Mouse (Mus musculus) liver, adult 2 months (tissue): Measurements from ENCODE around the gene Nadsyn1. TPM values are rescaled to one million over a fixed set of nuclear protein-coding genes. Genes with fewer than 3 reads are reported as not detected.

Experiments
- DNase-seq: peaks from one replicate; pipeline ENCODE4 v3.0.0-alpha.2; 2011; ENCODE audit warnings: low read depth, low spot score; ENCODE audit errors: extremely low read depth
- H3K27ac ChIP-seq: fragments of 200-500 bp; replicated peaks from 2 replicates; pipeline ENCODE4 v1.5.1; 2012; ENCODE audit warnings: low read depth, mild to moderate bottlenecking, control low read depth, inconsistent platforms, low read length; ENCODE audit not compliant: insufficient read depth
- H3K27me3 ChIP-seq: fragments of 200-500 bp; 2 replicates; pipeline ENCODE4 v1.6.1; 2012; ENCODE audit warnings: mild to moderate bottlenecking, moderate library complexity, low read length, inconsistent platforms; ENCODE audit not compliant: control insufficient read depth, insufficient read depth
- H3K36me3 ChIP-seq: fragments of 200-500 bp; 2 replicates; pipeline ENCODE4 v1.6.1; 2012; ENCODE audit warnings: low read length, inconsistent platforms; ENCODE audit not compliant: control insufficient read depth, insufficient read depth
- H3K4me1 ChIP-seq: fragments of 200-500 bp; 2 replicates; pipeline ENCODE4 v1.6.1; 2011; ENCODE audit warnings: low read length; ENCODE audit not compliant: control insufficient read depth, insufficient read depth
- H3K4me3 ChIP-seq: fragments of 200-500 bp; 2 replicates; pipeline ENCODE4 v1.5.1; 2011; ENCODE audit warnings: low read depth, mild to moderate bottlenecking, control low read depth, low read length, moderate library complexity; ENCODE audit not compliant: insufficient read depth
- H3K79me2 ChIP-seq: fragments of 200-500 bp; 2 replicates; pipeline ENCODE4 v1.6.1; 2012; ENCODE audit warnings: inconsistent platforms, mild to moderate bottlenecking, low read length, moderate library complexity; ENCODE audit not compliant: control insufficient read depth, insufficient read depth
- H3K9ac ChIP-seq: fragments of 200-500 bp; 2 replicates; pipeline ENCODE4 v1.6.1; 2012; ENCODE audit warnings: low read depth, mild to moderate bottlenecking, control low read depth, inconsistent platforms, low read length
- CTCF ChIP-seq: fragments of 200-500 bp; IDR thresholded peaks from 2 replicates; pipeline ENCODE4 v1.5.1; 2011; ENCODE audit warnings: low read depth, low read length, control low read depth
- POLR2A ChIP-seq: fragments of 200-500 bp; IDR thresholded peaks from 2 replicates; pipeline ENCODE4 v1.6.1; 2011; ENCODE audit warnings: low read length, control low read depth; ENCODE audit not compliant: insufficient read depth; ENCODE audit errors: extremely low read depth
- WGBS: fragments of 180-500 bp; shearing (Covaris S2); methylation state at CpG from one replicate; pipeline ENCODE4 v1.1.7; 2018; 5-methylcytosine and 5-hydroxymethylcytosine counted together
- polyA plus RNA-seq: library from polyadenylated mRNA; depleted of rRNA; stranded (reverse); fragments of >200 nt; gene quantifications from 2 replicates; pipeline ENCODE4 v1.2.3, GENCODE M21; 2012
- total RNA-seq: library from RNA; depleted of rRNA; stranded (reverse); fragments of >200 nt; gene quantifications from 2 replicates; pipeline ENCODE4 v1.2.3, GENCODE M21; 2014

The Nadsyn1 gene
- total and polyA plus RNA-seq, 2 experiments: 22.5 to 25.7 TPM

GRCm38 (mm10) chr7:143841301-143841700 is 18.7 kb upstream of the Nadsyn1 start:
- Histone ChIP-seq H3K36me3 (peaks cover 59% of the 10 kb centered on the region), H3K4me3 (no peak overlapping the region), H3K27ac (no peak overlapping the region), H3K9ac (no peak overlapping the region), H3K79me2 (no peaks in the 10 kb centered on the region), H3K27me3 (no peaks in the 10 kb centered on the region), H3K4me1 (no peaks in the 10 kb centered on the region)
- no peak for TF ChIP-seq CTCF
- TF ChIP-seq POLR2A: no peak
- no peak for DNase-seq
- 97% methylated on average over 8 of the region's 8 CpGs for WGBS

DNA sequence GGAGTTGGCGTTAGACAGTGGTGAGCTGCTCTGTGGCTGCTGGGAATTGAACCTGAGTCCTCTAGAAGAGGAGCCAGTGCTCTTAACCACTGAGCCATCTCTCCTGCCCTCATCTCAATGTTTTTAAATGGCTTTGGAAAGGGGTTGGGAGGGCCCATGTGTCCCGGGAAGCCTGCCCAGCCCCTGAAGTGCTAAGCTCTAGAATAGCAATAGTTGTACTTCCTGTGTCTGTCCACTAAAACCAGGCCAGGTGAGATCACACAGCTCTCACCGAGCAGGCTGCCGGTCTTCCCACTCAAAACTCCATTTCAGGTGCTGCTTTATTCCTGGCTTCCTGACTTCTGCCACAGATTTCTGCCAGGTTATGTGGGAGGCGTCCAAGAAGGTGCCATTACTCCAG is 17.5 kb upstream of the Nadsyn1 start:
- 95% methylated on average over 5 of the region's 5 CpGs for WGBS
- H3K4me3 ChIP-seq: no peak overlapping the region
- TF ChIP-seq CTCF: no peak
- no peak for DNase-seq
- H3K4me1 ChIP-seq: peaks cover 4% of the 10 kb centered on the region
- peaks cover 54% of the 10 kb centered on the region for H3K36me3 ChIP-seq
- H3K27ac ChIP-seq: no peak overlapping the region
- no peaks in the 10 kb centered on the region for H3K27me3 ChIP-seq
- H3K79me2 ChIP-seq: no peaks in the 10 kb centered on the region
- H3K9ac ChIP-seq: no peak overlapping the region

GRCm38 (mm10) chr7:143837705-143838358 is 15.2 kb upstream of the Nadsyn1 start:
- no peak overlapping the region for H3K27ac ChIP-seq
- H3K4me3 ChIP-seq: no peak overlapping the region
- H3K4me1 ChIP-seq: peaks cover 23% of the 10 kb centered on the region
- TF ChIP-seq CTCF (no peak), POLR2A (no peak)
- WGBS: 83% methylated on average over 3 of the region's 3 CpGs
- 0 out of 2 replicates have a peak, but pooled peaks cover 3% of the 10 kb centered on the region for H3K79me2 ChIP-seq
- H3K9ac ChIP-seq: no peak overlapping the region
- H3K27me3 ChIP-seq: no peaks in the 10 kb centered on the region
- DNase-seq: no peak
- H3K36me3 ChIP-seq: peaks cover 34% of the 10 kb centered on the region

DNA sequence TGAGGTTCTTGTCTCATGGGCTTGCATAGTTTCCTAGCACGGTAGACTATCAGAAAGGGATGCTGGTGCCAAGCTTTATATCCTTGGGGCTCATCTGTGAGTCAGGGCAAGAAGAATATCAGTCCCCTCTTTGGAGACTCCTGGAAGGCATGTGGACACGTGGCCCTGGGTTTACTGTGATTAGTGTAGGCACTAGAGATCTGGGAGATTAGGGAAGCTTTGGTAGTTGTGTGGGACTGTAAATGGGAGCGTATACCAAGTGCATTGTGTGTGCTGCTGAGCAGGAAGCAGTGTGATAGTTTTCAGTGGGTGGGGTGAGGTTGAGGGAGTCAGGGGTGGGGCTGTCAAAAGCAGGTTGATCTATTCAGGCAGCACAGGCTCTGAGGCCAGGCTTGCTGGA is 12.3 kb upstream of the Nadsyn1 start:
- Histone ChIP-seq H3K27me3 (no peaks in the 10 kb centered on the region), H3K79me2 (peaks cover 7% of the 10 kb centered on the region; the same call in 1 of the 2 replicates), H3K27ac (no peak overlapping the region), H3K4me3 (no peak overlapping the region), H3K9ac (no peak overlapping the region), H3K36me3 (peaks cover 19% of the 10 kb centered on the region), H3K4me1 (peaks cover 35% of the 10 kb centered on the region)
- DNase-seq: no peak
- 67% methylated on average over 3 of the region's 3 CpGs for WGBS
- no peak for TF ChIP-seq CTCF
- TF ChIP-seq POLR2A: no peak

DNA sequence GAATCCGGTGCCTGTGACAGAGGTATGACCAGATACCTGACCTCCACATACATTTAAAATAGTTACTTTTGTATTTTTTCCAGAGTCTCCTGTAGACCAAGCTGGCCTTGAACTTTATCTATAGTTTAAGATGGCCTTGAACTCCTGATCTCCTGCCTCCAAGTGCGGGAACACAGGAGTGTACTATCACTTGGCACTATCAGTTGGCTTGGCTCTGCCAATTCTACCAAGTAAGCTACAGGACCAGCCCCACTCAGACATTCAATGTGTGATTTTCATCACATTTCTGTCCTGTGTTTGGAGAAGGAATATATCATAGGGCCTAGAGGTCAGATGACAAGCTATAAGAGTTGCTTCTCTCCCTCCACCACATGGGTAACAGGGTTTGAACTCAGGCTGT is 11.7 kb upstream of the Nadsyn1 start:
- Histone ChIP-seq H3K36me3 (peaks cover 17% of the 10 kb centered on the region), H3K27me3 (no peaks in the 10 kb centered on the region), H3K79me2 (peaks cover 7% of the 10 kb centered on the region; the same call in 1 of the 2 replicates), H3K27ac (peak overlapping the region; percentile 83), H3K4me3 (no peak overlapping the region), H3K9ac (no peak overlapping the region), H3K4me1 (peaks cover 35% of the 10 kb centered on the region)
- 47% methylated on average over 2 of the region's 2 CpGs for WGBS
- TF ChIP-seq POLR2A: no peak
- TF ChIP-seq CTCF: no peak
- DNase-seq: peak; percentile 62

- TF ChIP-seq CTCF: no peak
- TF ChIP-seq POLR2A: no peak
- DNase-seq: peak; percentile 91
- H3K79me2 ChIP-seq: peaks cover 7% of the 10 kb centered on the region; the same call in 1 of the 2 replicates
- H3K27ac ChIP-seq: peak overlapping the region; percentile 83
- peaks cover 17% of the 10 kb centered on the region for H3K36me3 ChIP-seq
- WGBS: 23% methylated on average over 6 of the region's 6 CpGs
- no peaks in the 10 kb centered on the region for H3K27me3 ChIP-seq
- H3K4me1 ChIP-seq: peaks cover 35% of the 10 kb centered on the region
- no peak overlapping the region for H3K9ac ChIP-seq
- no peak overlapping the region for H3K4me3 ChIP-seq
Observed at GRCm38 (mm10) chr7:143833581-143834190, 11.0 kb upstream of the Nadsyn1 start.
